ENCODE assay signal across 8 mouse cellular contexts in the genomic region with DNA sequence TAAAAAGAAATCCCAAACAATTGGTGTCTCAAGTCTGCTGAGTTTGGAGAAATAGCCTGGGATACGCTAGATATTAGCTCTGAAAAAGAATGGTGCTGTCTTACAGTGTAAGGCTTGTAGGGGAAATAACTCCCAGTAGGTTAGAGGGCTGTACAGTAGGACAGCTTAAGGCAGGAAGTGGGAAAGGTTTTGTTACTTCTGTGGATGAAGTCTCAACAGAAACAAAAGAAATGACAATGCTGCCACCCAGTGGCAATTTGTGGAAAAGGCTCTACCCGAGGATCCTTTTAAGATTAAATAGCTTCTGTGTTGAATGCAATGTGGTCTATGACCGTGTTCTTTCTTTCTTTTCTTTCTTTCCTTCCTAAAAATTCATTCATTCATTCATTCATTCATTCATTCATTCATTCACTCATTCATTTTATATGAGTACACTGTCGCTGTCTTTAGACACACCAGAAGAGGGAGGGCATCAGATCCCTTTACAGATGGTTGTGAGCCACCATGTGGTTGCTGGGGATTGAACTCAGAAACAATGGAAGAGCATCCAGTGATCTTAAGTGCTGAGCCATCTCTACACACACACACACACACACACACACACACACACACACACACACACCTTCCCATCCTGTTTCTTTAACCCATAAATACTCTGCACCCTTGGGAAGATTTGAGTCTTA. TPM values are rescaled to one million over a fixed set of nuclear protein-coding genes. Genes with fewer than 3 reads are reported as not detected.
DNase-seq lines count a peak whose midpoint lies in the region; ATAC-seq lines count a peak whose summit lies in the region.

No protein-coding gene starts in this region.

- no peaks in the 10 kb centered on the region for H3K27me3 ChIP-seq in intestine, embryonic 14.5 days (replicated peaks; ENCODE audit: control insufficient read depth, insufficient read depth, low read length)

- H3K4me3 ChIP-seq in intestine, embryonic 14.5 days (ENCODE audit: low read depth, low read length) = no peak overlapping the region

- H3K4me1 ChIP-seq in intestine, embryonic 14.5 days (replicated peaks; ENCODE audit: control insufficient read depth, insufficient read depth, low read length) = no peaks in the 10 kb centered on the region

- H3K9ac ChIP-seq in intestine, embryonic 14.5 days (ENCODE audit: low read length) = no peak overlapping the region

- no peak overlapping the region for H3K27ac ChIP-seq in intestine, embryonic 14.5 days (ENCODE audit: low read depth)

- peak; percentile 96 for ATAC-seq in common myeloid progenitor, adult 5-6 weeks (replicated peaks; ENCODE audit: low read depth, poor library complexity, severe bottlenecking)
- ATAC-seq in intestine, embryonic 14.5 days (replicated peaks; ENCODE audit: low FRiP score, low TSS enrichment, low read depth) = peak; percentile 66

- H3K9me3 ChIP-seq in intestine, embryonic 14.5 days (ENCODE audit: control insufficient read depth, low read length) = no peaks in the 10 kb centered on the region

- 11% methylated on average over 4 of the region's 4 CpGs for WGBS in intestine, embryonic 14.5 days

- no peak overlapping the region for H3K4me2 ChIP-seq in intestine, embryonic 14.5 days (ENCODE audit: low read length)

- peak; percentile 89 for DNase-seq in ZHBTc4 (ENCODE audit: low read depth, low spot score)
- peak; percentile 46 to 49 for DNase-seq in gastrocnemius, adult 8-10 months (ENCODE audit: low spot score in 2 of 2)
- DNase-seq in intestine, embryonic 14.5 days (ENCODE audit: low spot score) = peak; percentile 94
- DNase-seq in left cerebral cortex, adult 8-10 months (ENCODE audit: low spot score in 2 of 2) = peak; percentile 28 to 71
- peak; percentile 87 for DNase-seq in mesoderm, embryonic 11.5 days (ENCODE audit: low read depth, low spot score)
- peak; percentile 53 for DNase-seq in right cerebral cortex, postnatal 25 days
- DNase-seq in yolk sac, embryonic 10.5 days (ENCODE audit: low spot score) = peak; percentile 68

- H3K36me3 ChIP-seq in intestine, embryonic 14.5 days (ENCODE audit: control insufficient read depth, insufficient read depth, low read length) = no peaks in the 10 kb centered on the region

RNA-seq across cellular contexts. Expression of gene Hsd17b6, which starts 0.9 kb away (rescaled TPM):
- total RNA-seq in common myeloid progenitor, adult 5-6 weeks (2017) = not detected in 2 replicates
- total RNA-seq in gastrocnemius, adult 8-10 months (2022) = not detected
- not detected in 2 replicates for polyA plus RNA-seq in intestine, embryonic 14.5 days (2014; fragmentation: Nextera tagmentation; extraction: Ambion mirVana)
- not detected for total RNA-seq in left cerebral cortex, adult 8-10 months (2022)

RNA-seq across cellular contexts. Expression of gene Prim1, which starts 6.6 kb away (rescaled TPM):
- total RNA-seq in common myeloid progenitor, adult 5-6 weeks (2017) = 97.8 and 136 TPM in 2 replicates
- 1 to 10 TPM in 1 of 4 experiments, under 1 TPM in 3; 0.40 to 1.0 (median 0.45) TPM for total RNA-seq in gastrocnemius, adult 8-10 months (2022)
- polyA plus RNA-seq in intestine, embryonic 14.5 days (2014; fragmentation: Nextera tagmentation; extraction: Ambion mirVana) = 85.8 and 89.1 TPM in 2 replicates
- 1 to 10 TPM; 6.5 to 9.3 (median 8.1) TPM for total RNA-seq in left cerebral cortex, adult 8-10 months (2022)

RNA-seq across cellular contexts. Expression of gene Naca, which starts 27.0 kb away (rescaled TPM):
- total RNA-seq in common myeloid progenitor, adult 5-6 weeks (2017) = 2,465 and 2,478 TPM in 2 replicates
- total RNA-seq in gastrocnemius, adult 8-10 months (2022) = 100 to 1,000 TPM; 367 to 418 (median 380) TPM
- polyA plus RNA-seq in intestine, embryonic 14.5 days (2014; fragmentation: Nextera tagmentation; extraction: Ambion mirVana) = 929 and 986 TPM in 2 replicates
- total RNA-seq in left cerebral cortex, adult 8-10 months (2022) = 100 to 1,000 TPM; 335 to 362 (median 360) TPM

RNA-seq across cellular contexts. Expression of gene Ptges3, which starts 50.4 kb away (rescaled TPM):
- total RNA-seq in common myeloid progenitor, adult 5-6 weeks (2017) = 326 and 357 TPM in 2 replicates
- total RNA-seq in gastrocnemius, adult 8-10 months (2022) = 10 to 100 TPM; 70.5 to 81.9 (median 74.5) TPM
- polyA plus RNA-seq in intestine, embryonic 14.5 days (2014; fragmentation: Nextera tagmentation; extraction: Ambion mirVana) = 465 and 489 TPM in 2 replicates
- 100 to 1,000 TPM; 118 to 126 (median 124) TPM for total RNA-seq in left cerebral cortex, adult 8-10 months (2022)
